8 mouse cellular contexts compared by ENCODE assay signal in genomic region chr3:32508666-32509324, GRCm38 (mm10). TPM values are rescaled to one million over a fixed set of nuclear protein-coding genes. Genes with fewer than 3 reads are reported as not detected.
DNase-seq lines count a peak whose midpoint lies in the region; ATAC-seq and TF ChIP-seq lines count a peak whose summit lies in the region.

No protein-coding gene starts in this region.

- peak overlapping the region; percentile 75 for H3K9ac ChIP-seq in heart, embryonic 13.5 days
- peak overlapping the region; percentile 23; the same call in 1 of the 2 replicates for H3K9ac ChIP-seq in kidney, postnatal 0 days (ENCODE audit: low read depth, low read length)
- no peak overlapping the region for H3K9ac ChIP-seq in liver, adult 2 months (ENCODE audit: low read depth, low read length)

- H3K27ac ChIP-seq in heart, embryonic 13.5 days (replicated peaks) = no peak overlapping the region
- no peak overlapping the region for H3K27ac ChIP-seq in kidney, postnatal 0 days
- no peak overlapping the region for H3K27ac ChIP-seq in liver, adult 2 months (replicated peaks; ENCODE audit: insufficient read depth, low read depth, low read length)

- H3K4me2 ChIP-seq in heart, embryonic 13.5 days = peak overlapping the region; percentile 79
- H3K4me2 ChIP-seq in kidney, postnatal 0 days (ENCODE audit: low read length) = peak overlapping the region; percentile 76

- peak overlapping the region; percentile 85 for H3K4me3 ChIP-seq in heart, embryonic 13.5 days
- no peak overlapping the region; the same call in 1 of the 2 replicates for H3K4me3 ChIP-seq in kidney, postnatal 0 days (replicated peaks; ENCODE audit: low read depth, low read length)
- no peak overlapping the region for H3K4me3 ChIP-seq in liver, adult 2 months (ENCODE audit: insufficient read depth, low read depth, low read length)

- peak; percentile 77; the same call in 1 of the 2 replicates for TF ChIP-seq CTCF in brain, embryonic 14.5 days (IDR thresholded peaks at IDR 0.05; ENCODE audit: borderline replicate concordance, extremely low read depth, insufficient read depth, insufficient read length)
- TF ChIP-seq CTCF in kidney, postnatal 0 days (IDR thresholded peaks at IDR 0.05; ENCODE audit: low read depth) = peak; percentile 87
- TF ChIP-seq CTCF in liver, adult 2 months (IDR thresholded peaks at IDR 0.05; ENCODE audit: low read depth, low read length) = peak; percentile 70

- peaks cover 7% of the 10 kb centered on the region; the same call in 1 of the 2 replicates for H3K36me3 ChIP-seq in heart, embryonic 13.5 days
- H3K36me3 ChIP-seq in kidney, postnatal 0 days (ENCODE audit: insufficient read depth, low read length) = no peaks in the 10 kb centered on the region
- peaks cover 4% of the 10 kb centered on the region; the same call in 1 of the 2 replicates for H3K36me3 ChIP-seq in liver, adult 2 months (ENCODE audit: control insufficient read depth, insufficient read depth, low read length)
- H3K36me3 ChIP-seq in splenic B cell, adult 2 months (ENCODE audit: control insufficient read depth, insufficient read depth, low read length, poor library complexity, severe bottlenecking) = 0 out of 2 replicates have a peak, but pooled peaks cover 3% of the 10 kb centered on the region

- H3K4me1 ChIP-seq in heart, embryonic 13.5 days = peaks cover 36% of the 10 kb centered on the region
- H3K4me1 ChIP-seq in kidney, postnatal 0 days (replicated peaks; ENCODE audit: insufficient read depth, low read length) = peaks cover 9% of the 10 kb centered on the region; the same call in 1 of the 2 replicates
- peaks cover 2% of the 10 kb centered on the region; the same call in 1 of the 2 replicates for H3K4me1 ChIP-seq in liver, adult 2 months (ENCODE audit: control insufficient read depth, insufficient read depth, low read length)

- 3% methylated on average over 17 of the region's 17 CpGs for WGBS in heart, embryonic 13.5 days
- WGBS in kidney, postnatal 0 days = 2% methylated on average over 17 of the region's 17 CpGs
- 6% methylated on average over 17 of the region's 17 CpGs for WGBS in liver, adult 2 months

- ATAC-seq in heart, embryonic 13.5 days (ENCODE audit: extremely low read depth, insufficient number of reproducible peaks, low FRiP score, low TSS enrichment) = no peak
- no peak for ATAC-seq in kidney, postnatal 0 days (replicated peaks; ENCODE audit: low FRiP score, low read depth)
- ATAC-seq in monocyte, adult 5-6 weeks (replicated peaks; ENCODE audit: insufficient number of reproducible peaks, low FRiP score, low TSS enrichment, poor library complexity, severe bottlenecking) = peak; percentile 59

- no peak for TF ChIP-seq POLR2A in brain, embryonic 14.5 days (IDR thresholded peaks at IDR 0.05; ENCODE audit: borderline replicate concordance, extremely low read depth, insufficient read depth, insufficient read length, poor library complexity, severe bottlenecking)
- no peak for TF ChIP-seq POLR2A in liver, adult 2 months (IDR thresholded peaks at IDR 0.05; ENCODE audit: extremely low read depth, insufficient read depth, low read length)

- H3K9me3 ChIP-seq in heart, embryonic 13.5 days = no peaks in the 10 kb centered on the region
- H3K9me3 ChIP-seq in kidney, postnatal 0 days (replicated peaks; ENCODE audit: low read length) = no peaks in the 10 kb centered on the region

- no peaks in the 10 kb centered on the region for H3K27me3 ChIP-seq in heart, embryonic 13.5 days (replicated peaks)
- H3K27me3 ChIP-seq in kidney, postnatal 0 days (ENCODE audit: insufficient read depth, low read length) = no peaks in the 10 kb centered on the region
- no peaks in the 10 kb centered on the region for H3K27me3 ChIP-seq in liver, adult 2 months (ENCODE audit: control insufficient read depth, insufficient read depth, low read length)
- no peaks in the 10 kb centered on the region for H3K27me3 ChIP-seq in splenic B cell, adult 2 months (ENCODE audit: control insufficient read depth, insufficient read depth, low read length, poor library complexity, severe bottlenecking)

- H3K79me2 ChIP-seq in liver, adult 2 months (ENCODE audit: control insufficient read depth, insufficient read depth, low read length) = peaks cover 3% of the 10 kb centered on the region; the same call in 1 of the 2 replicates

- peak; percentile 65 to 83 for DNase-seq in CD8-positive naive resting alpha-beta T cell, adult 2 months (ENCODE audit: low read depth in 2 of 2, low spot score in 2 of 2)
- DNase-seq in brain, embryonic 14.5 days (ENCODE audit: low read depth) = peak; percentile 88
- DNase-seq in fibroblast of lung, adult 2 months (ENCODE audit: low read depth) = peak; percentile 36
- DNase-seq in kidney, postnatal 0 days (ENCODE audit: low spot score) = peak; percentile 93
- DNase-seq in liver, adult 2 months (ENCODE audit: extremely low read depth, low read depth, low spot score) = peak; percentile 36
- DNase-seq in splenic B cell, adult 2 months (ENCODE audit: low read depth, low spot score) = peak; percentile 93

RNA-seq across cellular contexts. Expression of gene Zfp639, which starts 1.3 kb away (rescaled TPM):
- polyA plus RNA-seq in brain, embryonic 14.5 days (2012; rRNA removed) = 56.4 and 59.4 TPM in 2 replicates
- polyA plus RNA-seq in heart, embryonic 13.5 days (2015; fragmentation: Nextera tagmentation; extraction: Ambion mirVana) = 23.7 and 28.5 TPM in 2 replicates
- 38.6 and 41.6 TPM in 2 replicates for polyA plus RNA-seq in kidney, postnatal 0 days (2015; fragmentation: Nextera tagmentation; extraction: Ambion mirVana)
- total RNA-seq in liver, adult 2 months (2014; rRNA removed) = 23.6 and 24.2 TPM in 2 replicates
- polyA plus RNA-seq in liver, adult 2 months (2012; rRNA removed) = 7.6 and 10.8 TPM in 2 replicates
- total RNA-seq in monocyte, adult 5-6 weeks (2017) = 69.7 to 107 TPM (median 74.3 TPM) in 3 replicates

RNA-seq across cellular contexts. Expression of gene Kcnmb3, which starts 16.8 kb away (rescaled TPM):
- not detected in 2 replicates for polyA plus RNA-seq in brain, embryonic 14.5 days (2012; rRNA removed)
- polyA plus RNA-seq in heart, embryonic 13.5 days (2015; fragmentation: Nextera tagmentation; extraction: Ambion mirVana) = 0.08 and 0.11 TPM in 2 replicates
- polyA plus RNA-seq in kidney, postnatal 0 days (2015; fragmentation: Nextera tagmentation; extraction: Ambion mirVana) = 0.10 TPM in 1 of 2 replicates, not detected in the other
- not detected in 2 replicates for total RNA-seq in liver, adult 2 months (2014; rRNA removed)
- not detected in 2 replicates for polyA plus RNA-seq in liver, adult 2 months (2012; rRNA removed)
- total RNA-seq in monocyte, adult 5-6 weeks (2017) = not detected in 3 replicates

RNA-seq across cellular contexts. Expression of gene Mfn1, which starts 20.5 kb away (rescaled TPM):
- polyA plus RNA-seq in brain, embryonic 14.5 days (2012; rRNA removed) = 43.9 and 61.0 TPM in 2 replicates
- polyA plus RNA-seq in heart, embryonic 13.5 days (2015; fragmentation: Nextera tagmentation; extraction: Ambion mirVana) = 53.2 and 58.9 TPM in 2 replicates
- polyA plus RNA-seq in kidney, postnatal 0 days (2015; fragmentation: Nextera tagmentation; extraction: Ambion mirVana) = 32.4 and 34.9 TPM in 2 replicates
- 39.7 and 45.0 TPM in 2 replicates for total RNA-seq in liver, adult 2 months (2014; rRNA removed)
- polyA plus RNA-seq in liver, adult 2 months (2012; rRNA removed) = 10.1 and 11.6 TPM in 2 replicates
- total RNA-seq in monocyte, adult 5-6 weeks (2017) = 19.1 to 84.2 TPM (median 54.6 TPM) in 3 replicates

Comparison
In these comparisons a context has a peak if more than half of its experiments do, and no peak if none do; other contexts are left out.
1. DNase-seq: peak in every context shown above with its lines; median percentile 93 in kidney, postnatal 0 days; 93 in splenic B cell, adult 2 months; 88 in brain, embryonic 14.5 days; 74 in CD8-positive naive resting alpha-beta T cell, adult 2 months; 36 in fibroblast of lung, adult 2 months; 36 in liver, adult 2 months.